Mouse (Mus musculus) hindbrain, embryonic 11.5 days (tissue): ENCODE data around the gene Creb5. TPM values are rescaled to one million over a fixed set of nuclear protein-coding genes. Genes with fewer than 3 reads are reported as not detected.
A peak's percentile ranks its signal among the peaks of the same experiment; 100 is the strongest.

ENCODE experiments used
- ATAC-seq: fragments of 200-750 bp; cut with Nextera tagmentation; 2 replicates; pipeline ENCODE4 v1.8.0; 2017; ENCODE audit warnings: mild to moderate bottlenecking, moderate TSS enrichment, moderate library complexity; ENCODE audit not compliant: low FRiP score
- DNase-seq: peaks from one replicate; pipeline ENCODE4 v3.0.0-alpha.2; 2015; ENCODE audit warnings: low spot score
- H3K27ac ChIP-seq: fragments of 300-500 bp; sonication (generic); 2 replicates; pipeline ENCODE4 v1.5.1; 2014; ENCODE audit warnings: mild to moderate bottlenecking, low read depth, low read length
- H3K27me3 ChIP-seq: fragments of 300-500 bp; sonication (generic); 2 replicates; pipeline ENCODE4 v1.6.1; 2014; ENCODE audit warnings: mild to moderate bottlenecking, low read length, moderate library complexity, mixed read lengths; ENCODE audit not compliant: control insufficient read depth, insufficient read depth
- H3K36me3 ChIP-seq: fragments of 300-500 bp; sonication (generic); 2 replicates; pipeline ENCODE4 v1.6.1; 2014; ENCODE audit warnings: mild to moderate bottlenecking, low read length, moderate library complexity, mixed read lengths; ENCODE audit not compliant: control insufficient read depth, insufficient read depth
- H3K4me1 ChIP-seq: fragments of 300-500 bp; sonication (generic); replicated peaks from 2 replicates; pipeline ENCODE4 v1.6.1; 2014; ENCODE audit warnings: low read length, mixed read lengths; ENCODE audit not compliant: control insufficient read depth, insufficient read depth
- H3K4me2 ChIP-seq: fragments of 300-500 bp; sonication (generic); replicated peaks from 2 replicates; pipeline ENCODE4 v1.6.1; 2014; ENCODE audit warnings: mild to moderate bottlenecking, low read depth, low read length
- H3K4me3 ChIP-seq: fragments of 300-500 bp; sonication (generic); 2 replicates; pipeline ENCODE4 v1.5.1; 2014; ENCODE audit warnings: low read depth, low read length
- H3K9ac ChIP-seq: fragments of 300-500 bp; sonication (generic); 2 replicates; pipeline ENCODE4 v1.6.1; 2014; ENCODE audit warnings: low read depth, low read length
- H3K9me3 ChIP-seq: fragments of 300-500 bp; sonication (generic); 2 replicates; pipeline ENCODE4 v1.6.1; 2016; ENCODE audit warnings: low read length; ENCODE audit not compliant: control insufficient read depth
- WGBS: fragments of 180-500 bp; shearing (Covaris S2); extraction: QIAGEN DNeasy Blood & Tissue Kit; methylation state at CpG from one replicate; pipeline ENCODE4 v1.1.7; 2014; 5-methylcytosine and 5-hydroxymethylcytosine counted together
- polyA plus RNA-seq: library from polyadenylated mRNA; unstranded; fragments of >200 nt; fragmentation: Nextera tagmentation; extraction: Ambion mirVana; gene quantifications from 2 replicates; pipeline ENCODE4 v1.2.1, GENCODE M21; 2014

Creb5 gene
- polyA plus RNA-seq, 1 experiment from 2014 or later: 5.5 TPM

- Histone ChIP-seq H3K27ac (no peak overlapping the region), H3K4me1 (no peaks in the 10 kb centered on the region), H3K9me3 (no peaks in the 10 kb centered on the region), H3K4me2 (no peak overlapping the region), H3K4me3 (no peak overlapping the region), H3K27me3 (no peaks in the 10 kb centered on the region), H3K36me3 (no peaks in the 10 kb centered on the region), H3K9ac (no peak overlapping the region)
- ATAC-seq (no peak), DNase-seq (no peak)
- 88% methylated on average over 1 of the region's 1 CpGs for WGBS
Observed at GRCm38 (mm10) chr6:53691006-53691405, 403.9 kb downstream of the Creb5 start.

GRCm38 (mm10) chr6:53695216-53695615 is 408.1 kb downstream of the Creb5 start:
- no peak overlapping the region for H3K4me3 ChIP-seq
- DNase-seq (no peak), ATAC-seq (no peak)
- no peak overlapping the region for H3K27ac ChIP-seq
- no peaks in the 10 kb centered on the region for H3K4me1 ChIP-seq
- no peak overlapping the region for H3K9ac ChIP-seq
- H3K9me3 ChIP-seq: no peaks in the 10 kb centered on the region
- no peak overlapping the region for H3K4me2 ChIP-seq
- H3K27me3 ChIP-seq: no peaks in the 10 kb centered on the region
- H3K36me3 ChIP-seq: no peaks in the 10 kb centered on the region
- WGBS: 77% methylated on average over 9 of the region's 9 CpGs

GRCm38 (mm10) chr6:53696471-53696870 is 409.4 kb downstream of the Creb5 start:
- ATAC-seq (no peak), DNase-seq (no peak)
- Histone ChIP-seq H3K36me3 (no peaks in the 10 kb centered on the region), H3K4me2 (no peak overlapping the region), H3K27ac (no peak overlapping the region), H3K4me1 (no peaks in the 10 kb centered on the region), H3K9me3 (no peaks in the 10 kb centered on the region), H3K27me3 (no peaks in the 10 kb centered on the region), H3K4me3 (no peak overlapping the region), H3K9ac (no peak overlapping the region)
- WGBS: 54% methylated on average over 6 of the region's 6 CpGs

GRCm38 (mm10) chr6:53696921-53697320 is 409.9 kb downstream of the Creb5 start:
- ATAC-seq (no peak), DNase-seq (no peak)
- H3K4me2 ChIP-seq: no peak overlapping the region
- no peaks in the 10 kb centered on the region for H3K27me3 ChIP-seq
- H3K4me1 ChIP-seq: no peaks in the 10 kb centered on the region
- H3K4me3 ChIP-seq: no peak overlapping the region
- 78% methylated on average over 6 of the region's 6 CpGs for WGBS
- no peak overlapping the region for H3K9ac ChIP-seq
- H3K36me3 ChIP-seq: no peaks in the 10 kb centered on the region
- no peaks in the 10 kb centered on the region for H3K9me3 ChIP-seq
- no peak overlapping the region for H3K27ac ChIP-seq

GRCm38 (mm10) chr6:53698128-53698749 is 411.2 kb downstream of the Creb5 start:
- no peaks in the 10 kb centered on the region for H3K27me3 ChIP-seq
- no peaks in the 10 kb centered on the region for H3K9me3 ChIP-seq
- H3K36me3 ChIP-seq: no peaks in the 10 kb centered on the region
- no peak overlapping the region for H3K9ac ChIP-seq
- H3K4me3 ChIP-seq: no peak overlapping the region; the same call in 1 of the 2 replicates
- no peak overlapping the region for H3K27ac ChIP-seq
- peak; percentile 53 for DNase-seq
- WGBS: 8% methylated on average over 15 of the region's 15 CpGs
- H3K4me2 ChIP-seq: peak overlapping the region; percentile 31
- H3K4me1 ChIP-seq: no peaks in the 10 kb centered on the region
- ATAC-seq: peak; percentile 71

GRCm38 (mm10) chr6:53704440-53704839 is 417.4 kb downstream of the Creb5 start:
- no peak for DNase-seq
- WGBS: 55% methylated on average over 2 of the region's 2 CpGs
- Histone ChIP-seq H3K4me1 (no peaks in the 10 kb centered on the region), H3K4me3 (no peak overlapping the region), H3K9me3 (no peaks in the 10 kb centered on the region), H3K9ac (no peak overlapping the region), H3K36me3 (no peaks in the 10 kb centered on the region), H3K4me2 (no peak overlapping the region), H3K27me3 (no peaks in the 10 kb centered on the region), H3K27ac (no peak overlapping the region)
- ATAC-seq: no peak

GRCm38 (mm10) chr6:53706604-53707330 is 419.7 kb downstream of the Creb5 start:
- Histone ChIP-seq H3K36me3 (no peaks in the 10 kb centered on the region), H3K4me3 (no peak overlapping the region), H3K9ac (no peak overlapping the region), H3K27ac (no peak overlapping the region), H3K9me3 (no peaks in the 10 kb centered on the region), H3K4me2 (no peak overlapping the region), H3K27me3 (no peaks in the 10 kb centered on the region), H3K4me1 (no peaks in the 10 kb centered on the region)
- ATAC-seq (no peak), DNase-seq (no peak)
- 94% methylated on average over 9 of the region's 10 CpGs for WGBS

GRCm38 (mm10) chr6:53707795-53708194 is 420.7 kb downstream of the Creb5 start:
- Histone ChIP-seq H3K27me3 (no peaks in the 10 kb centered on the region), H3K9me3 (no peaks in the 10 kb centered on the region), H3K4me2 (no peak overlapping the region), H3K36me3 (no peaks in the 10 kb centered on the region), H3K4me3 (no peak overlapping the region), H3K9ac (no peak overlapping the region), H3K27ac (no peak overlapping the region), H3K4me1 (no peaks in the 10 kb centered on the region)
- no peak for ATAC-seq
- WGBS: 73% methylated on average over 5 of the region's 5 CpGs
- no peak for DNase-seq
